Mouse (Mus musculus) lung, adult 2 months (tissue): Measurements from ENCODE around the gene Slco3a1. TPM values are rescaled to one million over a fixed set of nuclear protein-coding genes. Genes with fewer than 3 reads are reported as not detected.
A peak's percentile ranks its signal among the peaks of the same experiment; 100 is the strongest.

ENCODE experiments used
- DNase-seq: peaks from one replicate; pipeline ENCODE4 v3.0.0; 2022
- H3K4me1 ChIP-seq: fragments of 200-500 bp; 2 replicates; pipeline ENCODE4 v1.6.1; 2011; ENCODE audit warnings: low read length; ENCODE audit not compliant: control insufficient read depth, insufficient read depth
- H3K4me3 ChIP-seq: fragments of 200-500 bp; replicated peaks from 2 replicates; pipeline ENCODE3; 2011; ENCODE audit warnings: low read depth, mild to moderate bottlenecking, control low read depth, low read length; ENCODE audit errors: extremely low read depth
- CTCF ChIP-seq: fragments of 200-500 bp; IDR thresholded peaks from 2 replicates; pipeline ENCODE4 v1.5.1; 2011; ENCODE audit warnings: mild to moderate bottlenecking, low read length, control low read depth; ENCODE audit not compliant: insufficient read depth
- POLR2A ChIP-seq: fragments of 200-500 bp; IDR thresholded peaks from 2 replicates; pipeline ENCODE4 v1.6.1; 2011; ENCODE audit warnings: low read depth, mild to moderate bottlenecking, control low read depth, low read length, borderline replicate concordance; ENCODE audit errors: extremely low read depth
- WGBS: fragments of 180-500 bp; shearing (Covaris S2); methylation state at CpG from one replicate; pipeline ENCODE4 v1.1.7; 2018; 5-methylcytosine and 5-hydroxymethylcytosine counted together
- polyA plus RNA-seq: library from polyadenylated mRNA; depleted of rRNA; stranded (reverse); fragments of >200 nt; gene quantifications from 2 replicates; pipeline ENCODE4 v1.2.3, GENCODE M21; 2012

Gene Slco3a1
- polyA plus RNA-seq, 1 experiment = 156 TPM

- 33% methylated on average over 9 of the region's 9 CpGs for WGBS
- TF ChIP-seq POLR2A (no peak), CTCF (peak; percentile 56)
- H3K4me1 ChIP-seq = peaks cover 19% of the 10 kb centered on the region
- no peak overlapping the region for H3K4me3 ChIP-seq
- DNase-seq = peak; percentile 36
Observed at GRCm38 (mm10) chr7:74423928-74424850, 130.4 kb downstream of the Slco3a1 start.

- WGBS = 65% methylated on average over 3 of the region's 3 CpGs
Observed at GRCm38 (mm10) chr7:74423316-74423715, 131.3 kb downstream of the Slco3a1 start.

GRCm38 (mm10) chr7:74422731-74423130, 131.8 kb downstream of the Slco3a1 start:
- no peak for DNase-seq
- WGBS = 90% methylated on average over 2 of the region's 2 CpGs
- peaks cover 19% of the 10 kb centered on the region for H3K4me1 ChIP-seq
- TF ChIP-seq CTCF = no peak
- TF ChIP-seq POLR2A = no peak
- no peak overlapping the region for H3K4me3 ChIP-seq

More at GRCm38 (mm10) chr7:74423316-74423715, 131.3 kb downstream of the Slco3a1 start:
- Histone ChIP-seq H3K4me1 (peaks cover 19% of the 10 kb centered on the region), H3K4me3 (no peak overlapping the region)
- no peak for DNase-seq
- TF ChIP-seq POLR2A (no peak), CTCF (no peak)

GRCm38 (mm10) chr7:74422002-74422401, 132.6 kb downstream of the Slco3a1 start:
- Histone ChIP-seq H3K4me3 (no peak overlapping the region), H3K4me1 (peaks cover 17% of the 10 kb centered on the region)
- 59% methylated on average over 13 of the region's 13 CpGs for WGBS
- TF ChIP-seq CTCF (no peak), POLR2A (no peak)
- no peak for DNase-seq

GRCm38 (mm10) chr7:74421591-74421990, 133.0 kb downstream of the Slco3a1 start:
- peaks cover 16% of the 10 kb centered on the region for H3K4me1 ChIP-seq
- 82% methylated on average over 2 of the region's 2 CpGs for WGBS
- no peak for DNase-seq
- no peak overlapping the region for H3K4me3 ChIP-seq
- TF ChIP-seq CTCF = no peak

- Histone ChIP-seq H3K4me1 (peaks cover 13% of the 10 kb centered on the region), H3K4me3 (no peak overlapping the region)
- WGBS = 85% methylated on average over 4 of the region's 4 CpGs
- TF ChIP-seq CTCF = no peak
- TF ChIP-seq POLR2A = no peak
- DNase-seq = no peak
Observed at GRCm38 (mm10) chr7:74419706-74420105, 134.9 kb downstream of the Slco3a1 start.

GRCm38 (mm10) chr7:74417009-74417408, 137.6 kb downstream of the Slco3a1 start:
- Histone ChIP-seq H3K4me3 (no peak overlapping the region), H3K4me1 (peaks cover 5% of the 10 kb centered on the region; the same call in 1 of the 2 replicates)
- WGBS = 75% methylated on average over 6 of the region's 6 CpGs
- DNase-seq = no peak
- TF ChIP-seq CTCF = no peak
- no peak for TF ChIP-seq POLR2A

GRCm38 (mm10) chr7:74415241-74415640, 139.3 kb downstream of the Slco3a1 start:
- 0 out of 2 replicates have a peak, but pooled peaks cover 3% of the 10 kb centered on the region for H3K4me1 ChIP-seq
- TF ChIP-seq POLR2A (no peak), CTCF (no peak)
- DNase-seq = no peak
- WGBS = 89% methylated on average over 6 of the region's 6 CpGs
- no peak overlapping the region for H3K4me3 ChIP-seq

- H3K4me1 ChIP-seq = 0 out of 2 replicates have a peak, but pooled peaks cover 3% of the 10 kb centered on the region
- no peak for DNase-seq
- no peak overlapping the region for H3K4me3 ChIP-seq
- WGBS = 47% methylated on average over 9 of the region's 9 CpGs
- TF ChIP-seq CTCF (no peak), POLR2A (no peak)
Observed at GRCm38 (mm10) chr7:74413738-74414716, 140.6 kb downstream of the Slco3a1 start.
